Mouse (Mus musculus): ENCODE results near the gene Depdc1b.

DNA sequence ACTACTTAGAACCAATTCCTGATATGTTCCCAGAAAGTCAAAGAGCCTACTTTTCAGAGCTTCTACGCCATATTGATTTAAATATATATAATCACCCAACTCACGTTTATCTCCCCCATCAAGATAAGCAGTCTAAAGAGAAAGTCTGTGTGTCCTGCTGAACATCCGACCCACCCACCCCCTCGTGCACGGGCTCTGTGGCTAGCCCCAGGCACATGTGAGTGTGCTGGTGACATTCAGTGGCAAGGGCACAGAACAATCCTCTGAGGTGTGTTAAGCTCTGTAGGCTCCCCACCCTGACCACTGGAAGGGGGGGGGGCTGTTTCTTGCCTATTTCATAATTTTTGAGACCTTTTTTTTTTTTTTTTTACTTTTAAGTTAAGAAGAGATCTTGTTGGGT, 17.9 kb upstream of the Depdc1b start:
- TF ChIP-seq CTCF (IDR thresholded peaks at IDR 0.05; ENCODE audit: extremely low read depth, insufficient read depth, insufficient read length, insufficient replicate concordance) (no peak), POLR2A (IDR thresholded peaks at IDR 0.05; ENCODE audit: low read depth, low read length) (no peak)

All from spleen, adult 2 months (tissue).